Mouse (Mus musculus): Measurements from ENCODE around the gene Dhrs3.

Gene Dhrs3

GRCm38 (mm10) chr4:144892133-144892936 lies at the start of gene Dhrs3:
Gene Dhrs3, plus strand, starts transcription at chr4:144892827.
- DNase-seq (ENCODE audit: low read depth in 2 of 2, low spot score in 2 of 2), result peak in 1 of 2 experiments; percentile 40

DNA sequence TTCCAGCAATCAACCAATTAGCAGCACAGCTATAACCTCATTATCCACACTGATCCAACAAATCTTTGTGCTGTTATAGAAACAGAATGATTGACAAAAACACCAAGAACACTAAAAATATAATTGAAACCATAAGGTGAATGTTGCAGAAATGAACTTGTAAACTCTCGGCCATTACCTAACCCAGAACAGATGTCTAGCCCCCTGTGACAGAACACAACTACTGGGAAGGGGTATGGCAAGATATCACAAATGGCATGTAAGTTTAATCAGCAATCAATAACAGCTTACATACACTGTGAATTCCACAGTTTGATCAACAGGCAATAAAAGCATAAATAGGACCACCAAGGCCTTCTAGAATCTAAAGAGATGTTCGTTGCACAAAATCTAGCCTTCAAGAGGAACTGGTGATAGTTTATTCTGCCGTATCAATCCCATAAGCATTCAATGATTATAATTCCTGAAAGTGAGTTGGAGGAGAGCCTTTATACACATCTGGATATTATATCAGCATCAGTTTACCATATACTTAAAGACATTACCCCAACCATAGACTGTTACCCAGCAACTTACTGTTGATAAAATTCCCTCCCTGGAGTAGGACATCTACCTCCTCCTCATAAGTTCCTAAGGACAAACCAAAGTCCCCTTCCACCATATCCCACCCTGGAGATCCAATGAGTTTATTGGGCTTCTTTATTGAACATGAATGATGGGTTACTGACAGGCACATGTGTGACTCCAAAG lies 30.7 kb upstream of the Dhrs3 start:
- DNase-seq (ENCODE audit: low read depth in 2 of 2, low spot score in 2 of 2), result no peak

GRCm38 (mm10) chr4:144867926-144868325 lies 24.7 kb upstream of the Dhrs3 start:
- DNase-seq (ENCODE audit: low read depth in 2 of 2, low spot score in 2 of 2), result no peak

DNA sequence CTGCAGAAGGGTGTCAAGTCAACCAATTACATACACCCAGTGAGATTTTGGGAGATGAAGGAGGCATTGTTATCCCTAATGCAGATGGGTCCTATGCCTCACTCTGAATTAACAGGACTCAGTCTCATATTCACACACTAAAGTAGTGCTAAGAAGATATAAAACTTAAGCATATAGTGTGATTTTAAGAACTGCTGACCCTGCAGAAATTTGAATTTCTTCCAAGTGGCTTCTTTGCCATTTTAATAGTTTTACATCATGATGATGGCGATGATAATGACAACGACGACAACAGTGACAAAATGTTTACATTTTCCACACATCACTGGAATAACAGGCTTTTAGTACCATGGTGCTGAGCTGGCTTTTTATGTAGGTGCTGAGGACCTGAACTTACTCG lies 24.0 kb upstream of the Dhrs3 start:
- no peak for DNase-seq (ENCODE audit: low read depth in 2 of 2, low spot score in 2 of 2)

- no peak for DNase-seq (ENCODE audit: low read depth in 2 of 2, low spot score in 2 of 2)
Observed at GRCm38 (mm10) chr4:144872905-144873304, 19.7 kb upstream of the Dhrs3 start.

- no peak for DNase-seq (ENCODE audit: low read depth in 2 of 2, low spot score in 2 of 2)
Observed at GRCm38 (mm10) chr4:144875576-144876093, 17.0 kb upstream of the Dhrs3 start.

DNA sequence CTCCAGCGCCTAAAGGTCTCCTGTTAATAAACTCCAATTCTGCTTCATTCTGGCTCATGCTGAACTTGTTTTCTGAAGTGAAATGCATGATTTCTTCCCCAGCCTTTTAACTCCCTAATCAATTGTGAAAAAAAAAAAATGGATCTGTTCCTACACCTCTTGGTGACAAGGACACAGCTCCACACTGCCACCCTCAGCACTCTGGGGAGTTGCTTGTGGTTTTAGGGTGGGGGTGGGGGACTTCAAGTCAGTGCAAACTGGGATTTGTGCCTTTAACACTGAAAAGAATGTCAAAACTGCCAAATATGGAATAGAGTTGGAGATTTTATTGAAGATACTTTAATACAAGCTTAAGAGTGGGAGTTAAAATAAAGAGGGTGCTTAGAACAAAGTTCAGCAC lies 13.1 kb upstream of the Dhrs3 start:
- no peak for DNase-seq (ENCODE audit: low read depth in 2 of 2, low spot score in 2 of 2)

DNA sequence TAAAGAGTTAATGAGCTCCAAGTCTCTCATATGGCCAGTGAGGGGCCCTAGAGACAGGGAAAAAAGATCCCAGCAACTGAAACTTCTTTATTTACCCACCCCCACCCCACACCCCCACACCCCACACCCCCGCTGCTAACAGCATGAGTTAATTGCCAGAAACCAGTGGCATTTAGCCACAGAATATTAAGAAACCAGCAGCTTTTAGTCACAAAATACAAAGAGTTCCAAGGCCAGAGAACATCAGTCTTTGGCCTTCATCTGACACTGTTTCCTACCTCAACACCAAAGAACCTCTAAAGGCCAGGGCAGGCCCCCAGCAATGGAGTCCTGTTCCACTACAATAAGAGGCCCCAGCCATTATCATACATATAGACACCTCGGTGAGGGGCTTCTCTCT lies 11.3 kb upstream of the Dhrs3 start:
- no peak for DNase-seq (ENCODE audit: low read depth in 2 of 2, low spot score in 2 of 2)

- DNase-seq (ENCODE audit: low read depth in 2 of 2, low spot score in 2 of 2), result no peak
Observed at GRCm38 (mm10) chr4:144882881-144883331, 9.7 kb upstream of the Dhrs3 start.

- no peak for DNase-seq (ENCODE audit: low read depth in 2 of 2, low spot score in 2 of 2)
Observed at GRCm38 (mm10) chr4:144886460-144886859, 6.2 kb upstream of the Dhrs3 start.

- no peak for DNase-seq (ENCODE audit: low read depth in 2 of 2, low spot score in 2 of 2)
Observed at GRCm38 (mm10) chr4:144888750-144889149, 3.9 kb upstream of the Dhrs3 start.

GRCm38 (mm10) chr4:144889505-144890301 lies 2.9 kb upstream of the Dhrs3 start:
- DNase-seq (ENCODE audit: low read depth in 2 of 2, low spot score in 2 of 2), result no peak

DNA sequence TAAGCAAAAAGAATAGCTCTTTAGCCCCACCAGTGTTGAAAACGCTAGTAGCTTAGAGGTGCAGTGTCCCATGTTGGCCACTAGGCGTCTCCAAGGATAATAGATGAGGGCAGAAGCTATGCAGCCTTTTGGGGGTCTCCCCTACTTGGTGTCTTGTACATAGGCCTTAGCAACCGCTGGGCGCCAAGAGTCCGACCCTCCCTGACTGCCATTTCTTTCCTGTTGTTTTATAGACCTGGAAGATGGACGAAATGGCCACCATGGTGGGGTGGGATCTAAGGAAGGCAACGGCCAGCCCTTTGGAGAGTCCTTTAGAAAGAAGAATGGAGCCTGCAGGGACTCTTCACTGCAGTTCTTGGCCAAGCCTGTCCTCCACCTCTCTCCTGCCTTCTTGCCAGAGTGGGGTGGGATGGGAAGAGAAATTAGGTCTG lies 1.9 kb upstream of the Dhrs3 start:
- peak; percentile 20 to 50 for DNase-seq (ENCODE audit: low read depth in 2 of 2, low spot score in 2 of 2)

DNA sequence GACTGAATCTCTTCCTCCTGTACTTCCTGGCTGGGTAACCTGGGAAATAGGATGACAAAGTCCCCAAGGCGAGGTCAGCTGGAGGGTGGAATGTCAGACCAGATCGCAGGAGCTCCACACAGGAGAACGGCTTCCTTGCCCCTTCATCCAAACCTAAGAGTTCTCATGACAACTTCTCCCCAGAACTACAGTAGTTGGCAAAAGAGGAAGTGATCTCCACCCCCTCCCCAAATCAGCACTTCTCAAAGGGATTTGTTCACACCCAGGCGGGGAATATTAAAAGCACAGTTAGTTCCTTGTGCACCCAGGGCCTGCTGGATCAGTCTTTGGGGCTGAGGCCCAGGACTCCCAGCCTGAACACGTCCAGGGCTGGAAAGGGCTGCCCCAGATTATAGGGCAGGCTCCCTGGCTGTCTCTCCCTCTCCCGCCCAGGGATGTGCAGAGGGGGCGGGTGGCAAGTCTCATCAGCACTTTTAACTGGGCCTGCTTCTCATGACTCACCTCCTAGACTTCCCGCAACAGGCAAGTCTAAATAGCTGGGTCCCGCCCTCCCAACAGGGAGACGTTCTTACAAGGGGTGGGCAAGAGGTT lies 1.4 kb upstream of the Dhrs3 start:
- DNase-seq (ENCODE audit: low read depth in 2 of 2, low spot score in 2 of 2), result no peak

DNA sequence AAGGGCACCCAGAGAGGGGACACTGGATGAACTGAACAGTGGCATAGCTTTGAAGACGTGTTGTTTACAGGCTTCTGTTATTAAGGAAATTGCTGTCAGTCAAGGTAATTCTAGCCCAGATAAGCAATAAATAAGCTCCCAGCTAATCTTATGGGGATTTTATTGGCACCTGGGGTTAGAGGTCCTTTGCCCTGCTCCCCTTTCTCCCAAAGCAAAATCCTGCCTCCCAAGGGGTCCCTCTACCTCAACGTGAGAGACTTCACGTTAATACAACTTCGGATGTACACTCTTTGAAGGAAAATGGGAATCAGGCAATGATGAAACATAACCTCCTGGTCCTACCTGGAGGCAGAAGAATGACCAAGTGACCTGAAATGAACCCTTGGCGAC lies 889 bp upstream of the Dhrs3 start:
- no peak for DNase-seq (ENCODE audit: low read depth in 2 of 2, low spot score in 2 of 2)

DNA sequence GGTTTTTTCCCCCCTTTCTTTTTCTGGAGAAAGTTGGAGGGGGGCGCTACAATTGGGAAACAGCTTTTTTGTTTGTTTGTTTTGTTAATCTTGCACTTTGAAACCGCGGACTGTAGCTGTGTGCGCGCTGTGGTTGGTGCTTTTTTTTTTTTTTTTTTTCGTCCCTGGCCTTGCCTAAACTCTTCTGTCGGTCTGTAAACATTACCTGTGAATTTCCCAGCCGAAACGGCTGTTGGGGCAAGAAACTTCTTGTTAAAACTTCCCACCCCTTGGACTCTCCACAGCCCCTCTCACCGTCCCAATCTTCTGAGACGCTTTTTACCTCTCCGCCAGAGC lies 278 bp downstream of the Dhrs3 start:
- DNase-seq (ENCODE audit: low read depth in 2 of 2, low spot score in 2 of 2), result no peak

DNA sequence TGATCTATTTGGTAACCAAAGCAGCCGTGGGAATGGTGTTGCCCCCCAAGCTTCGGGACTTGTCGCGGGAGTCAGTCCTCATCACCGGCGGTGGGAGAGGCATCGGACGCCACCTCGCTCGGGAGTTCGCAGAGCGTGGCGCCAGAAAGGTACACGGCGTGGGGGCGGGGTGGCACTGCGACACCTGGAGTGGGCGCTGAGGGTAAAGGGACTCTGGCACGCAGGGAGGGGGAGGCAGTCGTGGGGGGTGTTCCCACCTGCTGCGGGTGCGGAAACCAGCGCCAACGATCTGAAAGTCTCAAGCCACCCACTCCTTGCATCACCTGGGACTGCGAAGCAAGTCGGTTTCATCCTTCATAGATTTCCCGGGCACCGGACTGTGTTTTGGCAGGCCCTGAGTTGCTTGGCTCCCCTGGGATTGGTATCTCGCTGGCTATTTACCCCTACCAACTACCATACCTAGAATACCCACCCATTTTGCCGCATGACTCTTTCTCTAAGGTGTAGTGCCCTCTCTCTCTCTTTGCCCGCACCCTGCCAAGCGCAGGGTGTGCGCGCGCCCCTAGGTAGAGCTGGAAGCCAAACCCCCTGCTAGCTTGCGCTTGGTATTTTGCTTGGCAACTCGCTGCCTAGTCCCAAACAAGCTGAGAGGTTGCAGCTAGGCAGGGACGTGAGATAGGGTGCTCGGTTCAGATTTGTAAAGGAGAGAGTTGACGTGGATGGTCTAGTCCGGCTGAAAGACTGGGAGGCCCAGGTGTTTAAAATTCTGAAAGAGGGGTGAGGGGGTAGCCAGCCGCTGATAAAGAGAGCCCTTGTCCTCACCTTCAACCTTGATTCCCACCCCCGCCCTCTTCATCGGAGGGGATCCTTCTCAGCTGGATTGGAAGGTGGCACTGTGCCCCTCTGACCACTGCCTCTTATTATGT lies 1.2 kb downstream of the Dhrs3 start:
- peak in 1 of 2 experiments; percentile 16 for DNase-seq (ENCODE audit: low read depth in 2 of 2, low spot score in 2 of 2)

DNA sequence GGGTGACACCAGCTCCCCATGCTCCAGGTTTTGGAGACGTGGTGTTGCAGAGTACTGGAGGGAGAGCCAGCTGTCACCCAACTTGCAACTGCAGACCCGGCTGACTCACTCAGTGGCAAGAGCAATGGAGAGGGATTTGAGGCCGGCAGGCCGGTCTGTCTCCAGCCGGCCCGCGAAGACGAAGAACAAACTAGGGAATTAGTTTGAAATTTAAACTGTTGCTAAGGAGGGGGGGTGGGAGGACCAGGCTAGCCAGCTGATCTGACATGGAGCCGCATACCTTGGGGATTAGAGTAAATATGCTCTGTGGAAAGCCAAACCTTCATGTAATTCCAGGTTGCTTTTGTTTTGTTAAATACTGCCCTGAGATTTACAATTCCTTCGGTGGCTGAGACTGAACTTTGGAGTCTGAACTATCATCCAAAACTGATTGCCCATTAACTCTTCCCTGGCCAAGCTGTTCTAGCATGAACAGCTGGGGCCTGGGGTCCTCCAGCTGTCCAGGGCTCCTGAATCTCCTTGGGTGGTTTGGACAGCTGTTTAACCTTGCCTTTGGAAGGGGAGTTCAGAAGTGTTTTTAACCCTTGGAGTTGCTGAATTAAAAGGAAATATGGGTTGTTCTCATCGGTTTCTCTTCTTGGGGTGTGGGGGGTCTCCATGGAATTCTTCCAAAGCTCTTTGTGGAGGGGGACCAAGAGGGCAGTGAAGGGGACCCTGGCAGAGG lies 2.0 kb downstream of the Dhrs3 start:
- no peak for DNase-seq (ENCODE audit: low read depth in 2 of 2, low spot score in 2 of 2)

- DNase-seq (ENCODE audit: low read depth in 2 of 2, low spot score in 2 of 2), result no peak
Observed at GRCm38 (mm10) chr4:144895211-144895590, 2.6 kb downstream of the Dhrs3 start.

Data from CD8-positive naive resting alpha-beta T cell, adult 2 months (primary cell).